Mouse (Mus musculus) bone marrow, adult 2 months (tissue): ENCODE results near the gene Ttll8. TPM values are rescaled to one million over a fixed set of nuclear protein-coding genes. Genes with fewer than 3 reads are reported as not detected.
A peak's percentile ranks its signal among the peaks of the same experiment; 100 is the strongest.

Source experiments
- H3K27ac ChIP-seq: fragments of 200-500 bp; 2 replicates; pipeline ENCODE4 v1.5.1; 2012; ENCODE audit warnings: low read depth, mild to moderate bottlenecking, control low read depth, inconsistent platforms, low read length; ENCODE audit not compliant: control insufficient read depth, poor library complexity, insufficient read depth
- H3K4me1 ChIP-seq: fragments of 200-500 bp; 2 replicates; pipeline ENCODE4 v1.6.1; 2011; ENCODE audit warnings: low read length; ENCODE audit not compliant: control insufficient read depth, insufficient read depth
- H3K4me3 ChIP-seq: fragments of 200-500 bp; replicated peaks from 2 replicates; pipeline ENCODE3; 2011; ENCODE audit warnings: mild to moderate bottlenecking, low read depth, low read length, control low read depth; ENCODE audit not compliant: control insufficient read depth
- CTCF ChIP-seq: fragments of 200-500 bp; IDR thresholded peaks from 2 replicates; pipeline ENCODE4 v1.5.1; 2011; ENCODE audit warnings: low read length, control low read depth; ENCODE audit not compliant: control insufficient read depth, insufficient read depth
- POLR2A ChIP-seq: fragments of 200-500 bp; IDR thresholded peaks from 2 replicates; pipeline ENCODE4 v1.6.1; 2011; ENCODE audit warnings: low read depth, mild to moderate bottlenecking, control low read depth, low read length, borderline replicate concordance; ENCODE audit not compliant: control insufficient read depth
- WGBS: fragments of 180-500 bp; shearing (Covaris S2); methylation state at CpG from one replicate; pipeline ENCODE4 v1.1.7; 2018; 5-methylcytosine and 5-hydroxymethylcytosine counted together
- polyA plus RNA-seq: library from polyadenylated mRNA; stranded (reverse); fragments of >200 nt; gene quantifications from 2 replicates; pipeline ENCODE4 v1.2.4, GENCODE M21; 2011; ENCODE audit warnings: low replicate concordance; ENCODE audit not compliant: missing spikeins, insufficient read depth, insufficient read length

The Ttll8 gene
- polyA plus RNA-seq, 1 experiment: not detected

GRCm38 (mm10) chr15:88883342-88883741, 70.9 kb downstream of the Ttll8 start:
- 85% methylated on average over 9 of the region's 9 CpGs for WGBS
- Histone ChIP-seq H3K4me1 (no peaks in the 10 kb centered on the region), H3K4me3 (no peak overlapping the region), H3K27ac (no peak overlapping the region)
- no peak for TF ChIP-seq CTCF
- no peak for TF ChIP-seq POLR2A

GRCm38 (mm10) chr15:88882851-88883250, 71.4 kb downstream of the Ttll8 start:
- 59% methylated on average over 4 of the region's 4 CpGs for WGBS

GRCm38 (mm10) chr15:88881253-88882044, 72.8 kb downstream of the Ttll8 start:
- 71% methylated on average over 22 of the region's 22 CpGs for WGBS
- TF ChIP-seq CTCF (no peak), POLR2A (no peak)
- no peak overlapping the region for H3K27ac ChIP-seq
- no peak overlapping the region for H3K4me3 ChIP-seq
- H3K4me1 ChIP-seq: no peaks in the 10 kb centered on the region

More at GRCm38 (mm10) chr15:88882851-88883250, 71.4 kb downstream of the Ttll8 start:
- Histone ChIP-seq H3K27ac (no peak overlapping the region), H3K4me3 (no peak overlapping the region), H3K4me1 (no peaks in the 10 kb centered on the region)
- no peak for TF ChIP-seq CTCF
- TF ChIP-seq POLR2A: no peak

- Histone ChIP-seq H3K4me3 (no peak overlapping the region), H3K27ac (no peak overlapping the region), H3K4me1 (no peaks in the 10 kb centered on the region)
- WGBS: 61% methylated on average over 10 of the region's 10 CpGs
- TF ChIP-seq CTCF: no peak
- TF ChIP-seq POLR2A: no peak
Measured at GRCm38 (mm10) chr15:88877021-88877400, 77.2 kb downstream of the Ttll8 start.

- 15% methylated on average over 28 of the region's 28 CpGs for WGBS
- H3K27ac ChIP-seq: no peak overlapping the region
Measured at GRCm38 (mm10) chr15:88876155-88877020, 77.8 kb downstream of the Ttll8 start.

GRCm38 (mm10) chr15:88875625-88876081, 78.6 kb downstream of the Ttll8 start:
- Histone ChIP-seq H3K27ac (no peak overlapping the region), H3K4me3 (no peak overlapping the region), H3K4me1 (no peaks in the 10 kb centered on the region)
- WGBS: 48% methylated on average over 10 of the region's 10 CpGs
- TF ChIP-seq POLR2A (no peak), CTCF (no peak)

More at GRCm38 (mm10) chr15:88876155-88877020, 77.8 kb downstream of the Ttll8 start:
- TF ChIP-seq POLR2A: no peak
- TF ChIP-seq CTCF: peak; percentile 80
- Histone ChIP-seq H3K4me3 (no peak overlapping the region), H3K4me1 (no peaks in the 10 kb centered on the region)

GRCm38 (mm10) chr15:88874477-88874876, 79.7 kb downstream of the Ttll8 start:
- 76% methylated on average over 6 of the region's 6 CpGs for WGBS
- no peaks in the 10 kb centered on the region for H3K4me1 ChIP-seq
- no peak overlapping the region for H3K4me3 ChIP-seq
- TF ChIP-seq POLR2A (no peak), CTCF (no peak)
- no peak overlapping the region for H3K27ac ChIP-seq

GRCm38 (mm10) chr15:88874061-88874460, 80.2 kb downstream of the Ttll8 start:
- TF ChIP-seq CTCF: no peak
- no peak for TF ChIP-seq POLR2A
- WGBS: 81% methylated on average over 3 of the region's 3 CpGs
- Histone ChIP-seq H3K4me3 (no peak overlapping the region), H3K4me1 (no peaks in the 10 kb centered on the region), H3K27ac (no peak overlapping the region)
